Mouse (Mus musculus) inflammation-experienced regulatory T-cells, adult 16 weeks (primary cell): ENCODE data around the gene Afap1. TPM values are rescaled to one million over a fixed set of nuclear protein-coding genes. Genes with fewer than 3 reads are reported as not detected.

Source experiments
- polyA plus RNA-seq: library from polyadenylated mRNA; unstranded; fragments of 100-300 nt; shearing (Covaris generic); gene quantifications from one replicate; pipeline ENCODE4 v1.2.1, GENCODE M21; 2017

Afap1 gene
- 9.8 TPM for polyA plus RNA-seq

GRCm38 (mm10) chr5:35893093-35893804 is at the start of gene Afap1:
TSS of gene Afap1 (plus strand) at chr5:35893319.

Other genes with a start within 250 kb of the Afap1 start
- not detected for gene Htra3, start 213.5 kb upstream of the Afap1 start, polyA plus RNA-seq
- gene Sh3tc1, start 153.3 kb upstream of the Afap1 start, polyA plus RNA-seq = 12.0 TPM
- 6.7 TPM for gene Ablim2, start 135.4 kb upstream of the Afap1 start, polyA plus RNA-seq